Comparison of ENCODE assay signal across 20 mouse cellular contexts in the genomic region with DNA sequence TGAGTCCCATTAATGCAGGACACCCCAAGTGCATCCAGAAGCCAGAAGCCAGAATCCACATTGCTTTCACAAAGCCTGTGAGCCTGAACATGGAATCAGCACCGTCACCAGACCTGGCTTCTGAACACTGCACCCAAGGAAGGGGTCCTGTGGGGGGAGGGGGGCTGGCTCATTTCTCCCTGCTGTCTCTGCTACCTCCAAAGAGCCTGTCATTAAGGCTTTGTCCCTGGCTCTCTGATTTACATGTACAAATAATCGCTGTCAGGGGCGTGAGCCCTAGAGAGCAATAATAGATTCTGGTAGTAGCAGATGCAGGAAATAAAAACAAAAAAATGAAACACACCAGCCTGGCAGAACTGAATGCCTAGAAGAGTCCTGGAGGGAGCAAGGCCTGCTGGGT.
A peak's percentile ranks its signal among the peaks of the same experiment; 100 is the strongest.
DNase-seq lines count a peak whose midpoint lies in the region; ATAC-seq and TF ChIP-seq lines count a peak whose summit lies in the region.
"Had no signal": no experiment of that assay in that cellular context is flagged by ENCODE, and none has a peak within 500 bp of the region (broad histone marks: within the 10 kb centered on the region; RNA-seq: fewer than 3 reads in every experiment).

No protein-coding gene starts in this region.

- no peaks in the 10 kb centered on the region for H3K9me3 ChIP-seq in forebrain, embryonic 12.5 days
- H3K9me3 ChIP-seq in hindbrain, embryonic 12.5 days (replicated peaks) = no peaks in the 10 kb centered on the region
- H3K9me3 ChIP-seq in midbrain, embryonic 13.5 days = no peaks in the 10 kb centered on the region
- no peaks in the 10 kb centered on the region for H3K9me3 ChIP-seq in embryonic facial prominence, embryonic 10.5 days
- H3K9me3 ChIP-seq: heart, embryonic 12.5 days; limb, embryonic 12.5 days; liver, embryonic 13.5 days; lung, embryonic 15.5 days; stomach, embryonic 15.5 days had no signal

- H3K4me3 ChIP-seq in forebrain, embryonic 12.5 days (replicated peaks) = no peak overlapping the region
- no peak overlapping the region for H3K4me3 ChIP-seq in hindbrain, embryonic 12.5 days
- H3K4me3 ChIP-seq in midbrain, embryonic 13.5 days (replicated peaks) = no peak overlapping the region
- H3K4me3 ChIP-seq in embryonic facial prominence, embryonic 10.5 days = no peak overlapping the region
- H3K4me3 ChIP-seq in cerebellum, adult 2 months (replicated peaks; ENCODE audit: insufficient read depth, low read depth, low read length) = no peak overlapping the region
- H3K4me3 ChIP-seq: heart, embryonic 12.5 days; limb, embryonic 12.5 days; liver, embryonic 13.5 days; lung, embryonic 15.5 days; stomach, embryonic 15.5 days had no signal

- TF ChIP-seq CTCF in brain, embryonic 14.5 days (IDR thresholded peaks at IDR 0.05; ENCODE audit: borderline replicate concordance, extremely low read depth, insufficient read depth, insufficient read length) = no peak
- TF ChIP-seq CTCF in cerebellum, adult 2 months (IDR thresholded peaks at IDR 0.05; ENCODE audit: borderline replicate concordance, insufficient read depth, low read depth, low read length) = no peak

- DNase-seq in brain, embryonic 14.5 days (ENCODE audit: low read depth) = peak; percentile 86
- no peak for DNase-seq in embryonic facial prominence, embryonic 10.5 days (ENCODE audit: low spot score)
- no peak for DNase-seq in cerebellum, adult 2 months
- DNase-seq in c-Kit-positive CD71-positive TER-119-positive erythroid progenitor cells, embryonic 14.5 days (ENCODE audit: low spot score) = no peak
- DNase-seq: adrenal gland, postnatal 25 days; cerebellum, postnatal 25 days; kidney, postnatal 10 days; liver, embryonic 13.5 days; spleen, adult 18-20 months; thymus, postnatal 14 days had no signal

- peak; percentile 52; the same call in 1 of the 2 replicates for ATAC-seq in forebrain, embryonic 12.5 days (ENCODE audit: low FRiP score)
- ATAC-seq in hindbrain, embryonic 12.5 days (ENCODE audit: low FRiP score) = peak; percentile 55; the same call in 1 of the 2 replicates
- peak; percentile 51; the same call in 1 of the 2 replicates for ATAC-seq in midbrain, embryonic 13.5 days
- no peak for ATAC-seq in frontal cortex, adult (ENCODE audit: low TSS enrichment)
- ATAC-seq: intestine, postnatal 0 days had no signal

- no peaks in the 10 kb centered on the region for H3K27me3 ChIP-seq in forebrain, embryonic 12.5 days
- no peaks in the 10 kb centered on the region; the same call in 1 of the 2 replicates for H3K27me3 ChIP-seq in hindbrain, embryonic 12.5 days
- no peaks in the 10 kb centered on the region for H3K27me3 ChIP-seq in midbrain, embryonic 13.5 days
- no peaks in the 10 kb centered on the region for H3K27me3 ChIP-seq in embryonic facial prominence, embryonic 10.5 days (replicated peaks; ENCODE audit: low read depth, poor library complexity, severe bottlenecking)
- no peaks in the 10 kb centered on the region for H3K27me3 ChIP-seq in cerebellum, adult 2 months (ENCODE audit: control insufficient read depth, insufficient read depth, low read length)
- H3K27me3 ChIP-seq: liver, embryonic 13.5 days; lung, embryonic 15.5 days; stomach, embryonic 15.5 days had no signal

- H3K9ac ChIP-seq in forebrain, embryonic 12.5 days = no peak overlapping the region
- H3K9ac ChIP-seq in hindbrain, embryonic 12.5 days = no peak overlapping the region
- no peak overlapping the region for H3K9ac ChIP-seq in midbrain, embryonic 13.5 days (replicated peaks)
- H3K9ac ChIP-seq: heart, embryonic 12.5 days; limb, embryonic 12.5 days; liver, embryonic 13.5 days; lung, embryonic 15.5 days; stomach, embryonic 15.5 days had no signal

- peaks cover 74% of the 10 kb centered on the region for H3K4me1 ChIP-seq in forebrain, embryonic 12.5 days
- H3K4me1 ChIP-seq in hindbrain, embryonic 12.5 days = peaks cover 61% of the 10 kb centered on the region
- H3K4me1 ChIP-seq in midbrain, embryonic 13.5 days (replicated peaks) = peaks cover 72% of the 10 kb centered on the region
- H3K4me1 ChIP-seq in embryonic facial prominence, embryonic 10.5 days = peaks cover 71% of the 10 kb centered on the region
- H3K4me1 ChIP-seq in cerebellum, adult 2 months (ENCODE audit: control insufficient read depth, insufficient read depth, low read length) = no peaks in the 10 kb centered on the region; the same call in 1 of the 2 replicates

- WGBS in forebrain, embryonic 12.5 days = 18% methylated on average over 3 of the region's 3 CpGs
- 25% methylated on average over 3 of the region's 3 CpGs for WGBS in hindbrain, embryonic 12.5 days
- WGBS in midbrain, embryonic 13.5 days = 21% methylated on average over 3 of the region's 3 CpGs
- WGBS in embryonic facial prominence, embryonic 10.5 days = 61% methylated on average over 3 of the region's 3 CpGs
- 54% methylated on average over 3 of the region's 3 CpGs for WGBS in cerebellum, adult 2 months

- H3K4me2 ChIP-seq in forebrain, embryonic 12.5 days = no peak overlapping the region
- H3K4me2 ChIP-seq in hindbrain, embryonic 12.5 days (replicated peaks) = no peak overlapping the region
- no peak overlapping the region for H3K4me2 ChIP-seq in midbrain, embryonic 13.5 days (replicated peaks)
- H3K4me2 ChIP-seq: heart, embryonic 12.5 days; limb, embryonic 12.5 days; liver, embryonic 13.5 days; lung, embryonic 15.5 days; stomach, embryonic 15.5 days had no signal

- TF ChIP-seq POLR2A in brain, embryonic 14.5 days (IDR thresholded peaks at IDR 0.05; ENCODE audit: borderline replicate concordance, extremely low read depth, insufficient read depth, insufficient read length, poor library complexity, severe bottlenecking) = no peak
- no peak for TF ChIP-seq POLR2A in cerebellum, adult 2 months (IDR thresholded peaks at IDR 0.05; ENCODE audit: borderline replicate concordance, insufficient read depth, low read length)

- peak overlapping the region; percentile 85 for H3K27ac ChIP-seq in forebrain, embryonic 12.5 days
- H3K27ac ChIP-seq in hindbrain, embryonic 12.5 days = peak overlapping the region; percentile 62
- peak overlapping the region; percentile 67 for H3K27ac ChIP-seq in midbrain, embryonic 13.5 days
- H3K27ac ChIP-seq in embryonic facial prominence, embryonic 10.5 days (replicated peaks) = no peak overlapping the region; the same call in 1 of the 2 replicates
- no peak overlapping the region for H3K27ac ChIP-seq in cerebellum, adult 2 months (ENCODE audit: insufficient read depth, low read length)
- H3K27ac ChIP-seq: limb, embryonic 12.5 days; liver, embryonic 13.5 days; lung, embryonic 15.5 days; macrophage; stomach, embryonic 15.5 days had no signal

- no peaks in the 10 kb centered on the region for H3K36me3 ChIP-seq in forebrain, embryonic 12.5 days (replicated peaks)
- no peaks in the 10 kb centered on the region for H3K36me3 ChIP-seq in hindbrain, embryonic 12.5 days
- H3K36me3 ChIP-seq in midbrain, embryonic 13.5 days = no peaks in the 10 kb centered on the region
- H3K36me3 ChIP-seq in embryonic facial prominence, embryonic 10.5 days (replicated peaks) = no peaks in the 10 kb centered on the region
- H3K36me3 ChIP-seq: heart, embryonic 12.5 days; limb, embryonic 12.5 days; liver, embryonic 13.5 days; lung, embryonic 15.5 days; stomach, embryonic 15.5 days had no signal

Comparison
In these comparisons a context has a peak if more than half of its experiments do, and no peak if none do; other contexts are left out.
1. H3K27ac ChIP-seq: peak in forebrain, embryonic 12.5 days (single experiment), hindbrain, embryonic 12.5 days (single experiment) and midbrain, embryonic 13.5 days (single experiment); none in embryonic facial prominence, embryonic 10.5 days (single experiment) and cerebellum, adult 2 months (single experiment).